Mouse (Mus musculus): Measurements from ENCODE around the gene Arpin. TPM values are rescaled to one million over a fixed set of nuclear protein-coding genes. Genes with fewer than 3 reads are reported as not detected.

Gene Arpin
- polyA plus RNA-seq (2017; shearing (Covaris generic)) = 0.16 TPM

GRCm38 (mm10) chr7:79934862-79935510 lies at the start of gene Arpin:
Gene Arpin, minus strand, starts transcription at chr7:79935359.

DNA sequence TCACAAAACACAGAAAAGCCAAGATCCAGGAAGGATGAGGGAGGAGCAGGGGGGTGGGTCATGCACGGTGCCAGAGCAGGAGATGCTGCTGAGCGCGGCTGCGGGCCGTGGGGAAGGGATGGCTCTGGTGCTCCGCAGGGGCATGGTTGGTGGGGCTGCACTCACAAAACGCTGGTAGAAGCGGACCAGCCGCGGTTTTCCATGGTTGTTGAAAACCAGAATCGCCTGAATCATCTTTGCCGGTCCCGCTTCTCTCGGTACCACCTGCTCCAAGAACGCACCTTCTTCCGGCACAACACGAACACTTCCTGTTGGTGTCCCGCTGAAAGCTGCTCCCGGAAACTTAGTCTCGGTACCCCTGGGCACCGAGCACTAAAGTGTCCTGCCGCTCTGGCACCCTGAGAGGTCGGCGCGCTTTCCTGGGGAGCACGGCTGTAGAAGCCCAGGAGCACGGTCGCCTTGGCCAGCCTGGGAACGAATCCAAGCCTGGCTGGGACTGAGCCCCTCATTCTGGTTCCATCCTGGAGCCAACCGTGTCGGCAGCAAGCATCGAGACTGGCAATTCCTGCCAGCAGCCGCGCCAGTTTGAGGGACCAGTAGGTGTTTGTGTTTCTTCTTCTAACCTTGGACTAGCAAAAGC lies 14.7 kb downstream of the Arpin start, which contains the start of gene Ap3s2:
Ap3s2 (minus strand) TSS at position 306 of the 640 bp plus-strand sequence.

Other genes starting within 250 kb of the Arpin start
- gene Kif7, start 219.6 kb downstream of the Arpin start, polyA plus RNA-seq (2017; shearing (Covaris generic)) = 0.79 TPM
- gene Plin1, start 202.5 kb downstream of the Arpin start, polyA plus RNA-seq (2017; shearing (Covaris generic)) = 0.17 TPM
- gene Pex11a, start 192.2 kb downstream of the Arpin start, polyA plus RNA-seq (2017; shearing (Covaris generic)) = 1.7 TPM
- not detected for gene Wdr93, start 192.2 kb downstream of the Arpin start, polyA plus RNA-seq (2017; shearing (Covaris generic))
- gene Mesp1, start 141.6 kb downstream of the Arpin start, polyA plus RNA-seq (2017; shearing (Covaris generic)) = not detected
- not detected for gene Mesp2, start 124.6 kb downstream of the Arpin start, polyA plus RNA-seq (2017; shearing (Covaris generic))
- gene Anpep, start 74.3 kb downstream of the Arpin start, polyA plus RNA-seq (2017; shearing (Covaris generic)) = not detected
- 13.3 TPM for gene Ap3s2, start 14.7 kb downstream of the Arpin start, polyA plus RNA-seq (2017; shearing (Covaris generic))
- 13.4 TPM for gene Zfp710, start 89.5 kb upstream of the Arpin start, polyA plus RNA-seq (2017; shearing (Covaris generic))
- gene Idh2, start 180.0 kb upstream of the Arpin start, polyA plus RNA-seq (2017; shearing (Covaris generic)) = 36.3 TPM